Mouse (Mus musculus) thymus, adult 2 months (tissue): ENCODE data around the gene Prss32. TPM values are rescaled to one million over a fixed set of nuclear protein-coding genes. Genes with fewer than 3 reads are reported as not detected.

Source experiments
- DNase-seq: peaks from one replicate; pipeline ENCODE4 v3.0.0; 2021
- H3K27ac ChIP-seq: fragments of 200-500 bp; 2 replicates; pipeline ENCODE4 v1.5.1; 2012; ENCODE audit warnings: low read length, control low read depth; ENCODE audit not compliant: control insufficient read depth, insufficient read depth
- H3K27me3 ChIP-seq: fragments of 200-500 bp; 2 replicates; pipeline ENCODE4 v1.6.1; 2012; ENCODE audit warnings: mild to moderate bottlenecking, low read length, moderate library complexity, mixed read lengths; ENCODE audit not compliant: control insufficient read depth, insufficient read depth
- H3K36me3 ChIP-seq: fragments of 200-500 bp; 2 replicates; pipeline ENCODE4 v1.6.1; 2012; ENCODE audit warnings: mild to moderate bottlenecking, low read length, moderate library complexity; ENCODE audit not compliant: control insufficient read depth, insufficient read depth
- H3K4me1 ChIP-seq: fragments of 200-500 bp; replicated peaks from 2 replicates; pipeline ENCODE4 v1.6.1; 2012; ENCODE audit warnings: low read length; ENCODE audit not compliant: control insufficient read depth, insufficient read depth
- H3K4me3 ChIP-seq: fragments of 200-500 bp; 2 replicates; pipeline ENCODE4 v1.5.1; 2012; ENCODE audit warnings: mild to moderate bottlenecking, low read length, control low read depth, moderate library complexity; ENCODE audit not compliant: control insufficient read depth, insufficient read depth
- CTCF ChIP-seq: fragments of 200-500 bp; IDR thresholded peaks from 2 replicates; pipeline ENCODE4 v1.5.1; 2012; ENCODE audit warnings: mild to moderate bottlenecking, control low read depth, low read length, moderate library complexity, borderline replicate concordance; ENCODE audit not compliant: control insufficient read depth, poor library complexity, insufficient read depth; ENCODE audit errors: extremely low read depth
- POLR2A ChIP-seq: fragments of 200-500 bp; IDR thresholded peaks from 2 replicates; pipeline ENCODE4 v1.6.1; 2012; ENCODE audit warnings: mild to moderate bottlenecking, low read length, control low read depth, moderate library complexity; ENCODE audit not compliant: control insufficient read depth, poor library complexity, insufficient read depth; ENCODE audit errors: extremely low read depth
- WGBS: fragments of 180-500 bp; shearing (Covaris S2); methylation state at CpG from one replicate; pipeline ENCODE4 v1.1.7; 2018; 5-methylcytosine and 5-hydroxymethylcytosine counted together
- polyA plus RNA-seq: library from polyadenylated mRNA; depleted of rRNA; stranded (reverse); fragments of >200 nt; gene quantifications from 2 replicates; pipeline ENCODE4 v1.2.3, GENCODE M21; 2012; rRNA removed

The Prss32 gene
- 0.51 and 0.65 TPM in 2 replicates for polyA plus RNA-seq

GRCm38 (mm10) chr17:23843812-23844273 lies at the start of gene Prss32, which contains the start of gene Prss41:
Gene Prss32, plus strand, starts transcription at chr17:23843855.
Gene Prss41, minus strand, starts transcription at chr17:23844172.
- H3K27me3 ChIP-seq, result no peaks in the 10 kb centered on the region
- WGBS, result 41% methylated on average over 19 of the region's 19 CpGs
- no peak within 1 kb of the TSS for H3K4me3 ChIP-seq
- H3K27ac ChIP-seq, result no peak within 1 kb of the TSS
- H3K36me3 ChIP-seq, result no peaks in the 10 kb centered on the region
- H3K4me1 ChIP-seq, result peaks cover 4% of the 10 kb centered on the region; the same call in 1 of the 2 replicates
- DNase-seq, result peak; percentile 64
- TF ChIP-seq CTCF (peak; percentile 86), POLR2A (no peak)

DNA sequence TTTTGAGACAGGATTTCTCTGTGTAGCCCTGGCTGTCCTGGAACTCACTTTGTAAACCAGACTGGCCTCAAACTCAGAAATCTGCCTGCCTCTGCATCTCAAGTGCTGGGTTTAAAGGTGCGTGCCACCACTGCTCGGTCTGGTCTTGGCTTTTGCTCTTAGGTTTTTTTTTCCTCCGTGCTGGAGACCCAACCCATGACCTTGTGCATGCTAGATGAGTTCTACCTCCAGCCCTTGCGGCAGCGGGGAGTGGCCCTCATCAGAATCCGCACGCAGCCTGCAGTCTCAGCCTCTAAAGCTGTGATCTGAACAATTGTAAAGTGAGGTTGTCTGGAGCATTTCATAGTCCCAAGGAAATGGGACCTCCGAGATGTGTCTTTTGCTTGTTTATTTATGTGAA lies 48.3 kb upstream of the Prss32 start:
- DNase-seq, result no peak
- H3K4me1 ChIP-seq, result peaks cover 11% of the 10 kb centered on the region
- WGBS, result 98% methylated on average over 8 of the region's 8 CpGs
- H3K27ac ChIP-seq, result no peak overlapping the region
- H3K36me3 ChIP-seq, result no peaks in the 10 kb centered on the region
- TF ChIP-seq POLR2A, result no peak
- H3K4me3 ChIP-seq, result no peak overlapping the region
- H3K27me3 ChIP-seq, result no peaks in the 10 kb centered on the region

- Histone ChIP-seq H3K4me1 (peaks cover 2% of the 10 kb centered on the region), H3K36me3 (no peaks in the 10 kb centered on the region), H3K27me3 (no peaks in the 10 kb centered on the region), H3K27ac (no peak overlapping the region), H3K4me3 (no peak overlapping the region)
- 11% methylated on average over 7 of the region's 7 CpGs for WGBS
- TF ChIP-seq POLR2A (no peak), CTCF (no peak)
- DNase-seq, result no peak
Measured at GRCm38 (mm10) chr17:23797316-23797715, 46.3 kb upstream of the Prss32 start.

DNA sequence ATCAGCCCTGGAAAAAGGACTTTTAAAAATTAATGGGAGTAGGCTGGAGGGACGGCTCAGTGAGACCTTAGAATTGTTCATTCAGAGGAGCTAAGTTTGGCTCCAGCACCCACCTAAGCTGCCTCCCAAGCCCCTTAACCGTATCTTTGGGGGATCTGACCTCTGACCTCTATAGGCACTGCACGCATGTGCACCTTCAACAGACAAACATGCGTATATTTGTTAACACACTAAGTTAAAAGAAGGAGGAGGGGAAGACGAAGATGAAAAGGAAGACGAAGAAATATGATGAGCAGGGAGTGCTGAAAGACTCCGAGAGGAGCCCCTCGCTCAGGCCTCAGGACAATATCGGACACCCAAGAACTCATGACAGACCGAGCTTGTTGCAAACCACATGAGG lies 42.0 kb upstream of the Prss32 start:
- Histone ChIP-seq H3K4me1 (peaks cover 7% of the 10 kb centered on the region), H3K27ac (no peak overlapping the region), H3K27me3 (no peaks in the 10 kb centered on the region), H3K4me3 (no peak overlapping the region), H3K36me3 (no peaks in the 10 kb centered on the region)
- DNase-seq, result no peak
- TF ChIP-seq CTCF, result no peak
- no peak for TF ChIP-seq POLR2A
- WGBS, result 96% methylated on average over 10 of the region's 10 CpGs

DNA sequence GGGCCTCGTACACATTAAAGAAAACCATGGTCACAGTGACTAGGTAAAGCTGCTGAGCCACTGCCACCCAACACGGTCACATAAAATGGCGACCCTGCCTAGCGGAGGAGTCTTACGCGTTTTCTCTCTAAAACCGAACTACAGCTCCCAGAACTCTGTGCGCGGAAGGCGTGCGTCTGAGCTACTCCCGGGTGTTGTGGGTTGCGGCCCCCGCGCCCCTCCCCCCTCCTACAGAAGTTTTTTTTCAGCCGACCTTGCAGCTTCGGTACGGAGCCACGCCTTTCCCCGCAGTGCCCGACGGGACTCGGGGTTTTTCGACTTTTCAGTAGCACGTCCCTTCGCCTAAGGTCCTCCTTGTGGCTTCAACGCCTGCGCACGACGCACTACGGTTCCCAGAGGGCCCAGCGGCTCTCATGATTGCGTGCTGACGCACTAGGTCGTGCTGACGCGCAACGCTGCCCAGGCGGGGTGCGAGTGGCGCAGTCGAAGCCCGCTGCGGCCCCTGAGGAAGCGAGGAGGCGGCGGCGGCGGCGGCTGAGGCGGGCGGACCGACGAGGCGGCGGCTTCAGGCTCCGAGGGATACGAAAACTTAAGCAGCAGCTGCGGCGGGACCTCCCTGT lies 40.8 kb upstream of the Prss32 start:
- peaks cover 12% of the 10 kb centered on the region for H3K4me1 ChIP-seq
- H3K27me3 ChIP-seq, result no peaks in the 10 kb centered on the region
- DNase-seq, result peak; percentile 96
- peak overlapping the region; percentile 82 for H3K4me3 ChIP-seq
- WGBS, result under 1% methylated on average over 60 of the region's 60 CpGs
- H3K36me3 ChIP-seq, result peaks cover 4% of the 10 kb centered on the region
- TF ChIP-seq POLR2A, result peak; percentile 94
- 0 out of 2 replicates have a peak, but pooled peaks have one; percentile 12 for TF ChIP-seq CTCF
- H3K27ac ChIP-seq, result peak overlapping the region; percentile 64

- peaks cover 11% of the 10 kb centered on the region for H3K36me3 ChIP-seq
- DNase-seq, result peak; percentile 75
- peak overlapping the region; percentile 36 for H3K27ac ChIP-seq
- TF ChIP-seq CTCF, result no peak
- TF ChIP-seq POLR2A, result no peak
- peaks cover 12% of the 10 kb centered on the region for H3K4me1 ChIP-seq
- H3K27me3 ChIP-seq, result no peaks in the 10 kb centered on the region
- H3K4me3 ChIP-seq, result peak overlapping the region; percentile 82
- under 1% methylated on average over 82 of the region's 83 CpGs for WGBS
Measured at GRCm38 (mm10) chr17:23803366-23804041, 40.2 kb upstream of the Prss32 start.
